Mouse (Mus musculus) liver, embryonic 11.5 days (tissue): ENCODE results near the gene Ssmem1. TPM values are rescaled to one million over a fixed set of nuclear protein-coding genes. Genes with fewer than 3 reads are reported as not detected.

Source experiments
- ATAC-seq: fragments of 200-750 bp; cut with Nextera tagmentation; replicated peaks from 2 replicates; pipeline ENCODE4 v1.8.0; 2017; ENCODE audit warnings: moderate number of reproducible peaks, mild to moderate bottlenecking, moderate TSS enrichment, moderate library complexity; ENCODE audit not compliant: low FRiP score
- DNase-seq: peaks from one replicate; pipeline ENCODE4 v3.0.0-alpha.2; 2017; ENCODE audit warnings: low spot score
- H3K27ac ChIP-seq: fragments of 300-500 bp; sonication (generic); 2 replicates; pipeline ENCODE4 v1.5.1; 2014; ENCODE audit warnings: mild to moderate bottlenecking, low read depth, low read length, control low read depth
- H3K27me3 ChIP-seq: fragments of 300-500 bp; sonication (generic); replicated peaks from 2 replicates; pipeline ENCODE4 v1.6.1; 2014; ENCODE audit warnings: low read length, mixed read lengths; ENCODE audit not compliant: control insufficient read depth, insufficient read depth
- H3K36me3 ChIP-seq: fragments of 300-500 bp; sonication (generic); 2 replicates; pipeline ENCODE4 v1.6.1; 2014; ENCODE audit warnings: mild to moderate bottlenecking, low read length, moderate library complexity, mixed read lengths; ENCODE audit not compliant: control insufficient read depth, insufficient read depth
- H3K4me1 ChIP-seq: fragments of 300-500 bp; sonication (generic); replicated peaks from 2 replicates; pipeline ENCODE4 v1.6.1; 2014; ENCODE audit warnings: low read length, mixed read lengths; ENCODE audit not compliant: control insufficient read depth, insufficient read depth
- H3K4me2 ChIP-seq: fragments of 300-500 bp; sonication (generic); 2 replicates; pipeline ENCODE4 v1.6.1; 2014; ENCODE audit warnings: mild to moderate bottlenecking, control low read depth, moderate library complexity
- H3K4me3 ChIP-seq: fragments of 300-500 bp; sonication (generic); 2 replicates; pipeline ENCODE4 v1.5.1; 2014; ENCODE audit warnings: low read depth, low read length, control low read depth
- H3K9ac ChIP-seq: fragments of 300-500 bp; sonication (generic); 2 replicates; pipeline ENCODE4 v1.6.1; 2014; ENCODE audit warnings: low read depth, low read length, control low read depth
- H3K9me3 ChIP-seq: fragments of 300-500 bp; sonication (generic); 2 replicates; pipeline ENCODE4 v1.6.1; 2016; ENCODE audit warnings: low read length, inconsistent platforms, mixed read lengths; ENCODE audit not compliant: control insufficient read depth
- WGBS: fragments of 180-500 bp; shearing (Covaris S2); extraction: QIAGEN DNeasy Blood & Tissue Kit; methylation state at CpG from one replicate; pipeline ENCODE4 v1.1.7; 2014; 5-methylcytosine and 5-hydroxymethylcytosine counted together
- polyA plus RNA-seq: library from polyadenylated mRNA; unstranded; fragments of >200 nt; fragmentation: Nextera tagmentation; extraction: Ambion mirVana; gene quantifications from 2 replicates; pipeline ENCODE4 v1.2.1, GENCODE M21; 2014

Ssmem1 gene
- polyA plus RNA-seq, 1 experiment from 2014 or later: not detected

DNA sequence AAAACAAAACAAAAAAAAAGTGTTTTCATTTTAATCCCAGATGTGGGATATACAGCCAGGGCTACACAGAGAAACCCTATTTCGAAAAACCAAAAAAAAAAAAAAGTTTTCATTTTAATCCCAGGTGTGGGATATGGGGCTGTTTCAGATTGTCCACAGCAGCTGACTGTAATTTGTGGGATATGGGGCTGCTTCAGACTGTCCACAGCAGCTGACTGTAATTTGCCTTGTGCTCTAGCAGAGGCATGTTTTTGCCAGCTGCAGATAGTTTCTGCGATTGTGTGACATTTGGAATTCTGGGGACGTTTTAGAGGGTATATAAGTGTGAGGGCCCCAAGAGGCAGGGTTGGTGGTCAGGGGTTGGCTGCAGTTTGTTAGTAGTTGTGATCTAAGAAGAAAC lies 37.9 kb upstream of the Ssmem1 start:
- no peak overlapping the region for H3K4me2 ChIP-seq
- no peak overlapping the region for H3K4me3 ChIP-seq
- no peaks in the 10 kb centered on the region for H3K27me3 ChIP-seq
- H3K36me3 ChIP-seq: no peaks in the 10 kb centered on the region
- ATAC-seq (no peak), DNase-seq (no peak)
- no peaks in the 10 kb centered on the region for H3K9me3 ChIP-seq
- 65% methylated on average over 3 of the region's 3 CpGs for WGBS
- H3K4me1 ChIP-seq: peaks cover 5% of the 10 kb centered on the region
- H3K27ac ChIP-seq: no peak overlapping the region
- no peak overlapping the region for H3K9ac ChIP-seq

- H3K4me2 ChIP-seq: no peak overlapping the region
- no peaks in the 10 kb centered on the region for H3K27me3 ChIP-seq
- no peaks in the 10 kb centered on the region for H3K9me3 ChIP-seq
- ATAC-seq: no peak
- H3K4me1 ChIP-seq: peaks cover 5% of the 10 kb centered on the region; the same call in 1 of the 2 replicates
- no peak overlapping the region for H3K9ac ChIP-seq
- no peak overlapping the region for H3K4me3 ChIP-seq
- WGBS: 73% methylated on average over 10 of the region's 10 CpGs
- no peak for DNase-seq
- H3K36me3 ChIP-seq: peaks cover 10% of the 10 kb centered on the region; the same call in 1 of the 2 replicates
- peak overlapping the region; percentile 39; the same call in 1 of the 2 replicates for H3K27ac ChIP-seq
These were observed 33.5 kb upstream of the Ssmem1 start for GRCm38 (mm10) chr6:30476025-30476765.

- no peak for DNase-seq
- H3K4me2 ChIP-seq: no peak overlapping the region
- H3K27me3 ChIP-seq: no peaks in the 10 kb centered on the region
- H3K4me3 ChIP-seq: no peak overlapping the region
- ATAC-seq: no peak
- no peak overlapping the region for H3K9ac ChIP-seq
- peaks cover 5% of the 10 kb centered on the region; the same call in 1 of the 2 replicates for H3K4me1 ChIP-seq
- H3K27ac ChIP-seq: peak overlapping the region; percentile 39; the same call in 1 of the 2 replicates
- H3K9me3 ChIP-seq: no peaks in the 10 kb centered on the region
- peaks cover 10% of the 10 kb centered on the region; the same call in 1 of the 2 replicates for H3K36me3 ChIP-seq
- WGBS: 75% methylated on average over 8 of the region's 8 CpGs
These were observed 32.4 kb upstream of the Ssmem1 start for GRCm38 (mm10) chr6:30477210-30477714.

GRCm38 (mm10) chr6:30477784-30478183 lies 31.9 kb upstream of the Ssmem1 start:
- Histone ChIP-seq H3K9me3 (no peaks in the 10 kb centered on the region), H3K4me1 (peaks cover 5% of the 10 kb centered on the region; the same call in 1 of the 2 replicates), H3K4me3 (no peak overlapping the region), H3K9ac (no peak overlapping the region), H3K27ac (no peak overlapping the region), H3K4me2 (no peak overlapping the region), H3K36me3 (peaks cover 14% of the 10 kb centered on the region; the same call in 1 of the 2 replicates), H3K27me3 (no peaks in the 10 kb centered on the region)
- DNase-seq (no peak), ATAC-seq (no peak)
- 73% methylated on average over 6 of the region's 6 CpGs for WGBS

DNA sequence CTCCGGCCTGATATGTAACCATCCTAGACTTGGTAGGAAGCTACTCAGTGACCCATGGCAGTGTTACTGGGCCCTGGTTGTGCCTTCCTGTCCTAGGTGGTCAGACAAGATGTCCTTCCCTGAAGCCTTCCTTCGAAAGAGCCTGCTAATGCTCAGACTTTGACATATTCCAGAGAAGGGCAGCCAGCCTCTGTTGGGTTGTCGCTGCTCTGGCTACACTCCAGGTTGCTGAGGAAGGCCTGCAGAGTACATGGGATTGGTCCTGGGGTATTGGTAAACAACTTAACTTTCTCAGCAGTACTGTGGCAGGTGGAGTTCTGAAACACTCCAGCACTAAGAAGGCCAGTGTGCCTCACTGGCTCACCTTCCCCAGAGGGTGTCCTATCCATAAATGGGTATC lies 30.2 kb upstream of the Ssmem1 start:
- H3K27ac ChIP-seq: no peak overlapping the region
- no peak overlapping the region for H3K4me2 ChIP-seq
- no peaks in the 10 kb centered on the region for H3K27me3 ChIP-seq
- 91% methylated on average over 3 of the region's 3 CpGs for WGBS
- H3K9me3 ChIP-seq: no peaks in the 10 kb centered on the region
- H3K9ac ChIP-seq: no peak overlapping the region
- peaks cover 5% of the 10 kb centered on the region; the same call in 1 of the 2 replicates for H3K4me1 ChIP-seq
- no peak overlapping the region for H3K4me3 ChIP-seq
- ATAC-seq: no peak
- H3K36me3 ChIP-seq: peaks cover 23% of the 10 kb centered on the region; the same call in 1 of the 2 replicates
- no peak for DNase-seq

DNA sequence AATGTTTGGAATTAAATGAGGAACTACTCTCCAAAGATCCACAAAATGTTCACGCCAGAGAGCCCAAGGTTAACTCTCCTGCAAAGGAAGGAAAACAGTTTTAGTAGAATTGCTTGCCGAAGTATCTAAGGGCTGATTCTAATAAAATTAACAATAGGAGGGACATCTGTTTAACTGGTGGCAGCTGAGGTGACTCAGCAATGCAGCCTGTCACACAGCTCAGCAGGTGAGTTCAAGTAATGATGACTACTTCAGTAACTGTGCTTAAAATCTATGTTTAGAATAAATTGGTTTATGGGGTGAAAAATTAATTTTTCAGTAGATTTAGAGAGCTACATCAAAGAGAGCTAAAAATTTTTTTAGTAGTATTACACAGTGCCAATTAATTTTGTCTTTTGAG lies 26.7 kb upstream of the Ssmem1 start:
- DNase-seq (no peak), ATAC-seq (no peak)
- 86% methylated on average over 2 of the region's 2 CpGs for WGBS
- H3K27ac ChIP-seq: 0 out of 2 replicates have a peak overlapping the region, but pooled peaks have one; percentile 5
- H3K4me1 ChIP-seq: no peaks in the 10 kb centered on the region
- no peak overlapping the region for H3K9ac ChIP-seq
- no peaks in the 10 kb centered on the region for H3K9me3 ChIP-seq
- H3K36me3 ChIP-seq: peaks cover 42% of the 10 kb centered on the region
- no peak overlapping the region for H3K4me2 ChIP-seq
- H3K27me3 ChIP-seq: no peaks in the 10 kb centered on the region
- no peak overlapping the region for H3K4me3 ChIP-seq

DNA sequence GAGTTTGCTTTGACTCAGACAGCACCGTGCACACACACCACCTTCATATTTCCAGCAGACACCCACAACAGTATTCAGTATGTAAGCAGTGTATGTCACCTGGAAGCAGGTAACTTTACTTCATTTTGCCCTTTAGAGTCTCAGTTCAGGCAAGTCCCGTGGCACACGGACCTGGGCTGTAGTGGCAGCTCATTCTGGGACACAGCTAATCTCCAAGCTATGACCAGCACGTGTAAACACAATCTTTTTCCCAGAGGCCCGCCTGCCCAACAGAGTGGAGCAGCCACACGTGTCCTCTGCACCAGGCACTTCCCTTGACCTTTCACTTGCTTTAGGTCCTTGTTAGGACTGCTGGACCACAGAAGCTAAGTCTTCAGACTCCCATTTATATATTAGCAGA lies 23.1 kb upstream of the Ssmem1 start:
- 90% methylated on average over 6 of the region's 6 CpGs for WGBS
- no peaks in the 10 kb centered on the region for H3K9me3 ChIP-seq
- no peak overlapping the region for H3K4me2 ChIP-seq
- ATAC-seq: no peak
- no peak overlapping the region for H3K27ac ChIP-seq
- H3K4me3 ChIP-seq: no peak overlapping the region
- H3K9ac ChIP-seq: no peak overlapping the region
- no peak for DNase-seq
- H3K4me1 ChIP-seq: no peaks in the 10 kb centered on the region
- peaks cover 43% of the 10 kb centered on the region for H3K36me3 ChIP-seq
- no peaks in the 10 kb centered on the region for H3K27me3 ChIP-seq

DNA sequence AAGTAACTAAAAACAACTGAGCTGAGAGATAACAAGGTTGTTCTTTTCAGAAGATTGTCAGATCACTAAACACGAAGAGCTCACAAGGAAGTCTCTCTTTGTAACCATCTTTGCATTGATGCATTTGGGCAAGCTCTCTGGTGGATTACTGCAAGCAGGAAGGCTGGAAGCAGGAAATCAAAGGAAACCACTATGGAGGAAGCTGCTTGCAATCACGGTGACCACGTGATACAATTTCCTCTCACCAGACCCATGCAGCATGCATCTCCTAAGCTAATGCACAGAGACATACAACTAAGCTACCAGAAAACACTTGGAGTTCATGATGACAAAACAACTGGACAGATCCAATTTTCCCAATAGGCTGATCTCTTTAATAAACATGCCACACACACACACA lies 10.6 kb upstream of the Ssmem1 start:
- WGBS: 55% methylated on average over 3 of the region's 3 CpGs
- Histone ChIP-seq H3K27ac (no peak overlapping the region), H3K27me3 (no peaks in the 10 kb centered on the region), H3K4me2 (no peak overlapping the region), H3K4me3 (no peak overlapping the region), H3K36me3 (peaks cover 42% of the 10 kb centered on the region), H3K9ac (no peak overlapping the region), H3K9me3 (no peaks in the 10 kb centered on the region), H3K4me1 (0 out of 2 replicates have a peak, but pooled peaks cover 6% of the 10 kb centered on the region)
- DNase-seq: no peak
- ATAC-seq: no peak

DNA sequence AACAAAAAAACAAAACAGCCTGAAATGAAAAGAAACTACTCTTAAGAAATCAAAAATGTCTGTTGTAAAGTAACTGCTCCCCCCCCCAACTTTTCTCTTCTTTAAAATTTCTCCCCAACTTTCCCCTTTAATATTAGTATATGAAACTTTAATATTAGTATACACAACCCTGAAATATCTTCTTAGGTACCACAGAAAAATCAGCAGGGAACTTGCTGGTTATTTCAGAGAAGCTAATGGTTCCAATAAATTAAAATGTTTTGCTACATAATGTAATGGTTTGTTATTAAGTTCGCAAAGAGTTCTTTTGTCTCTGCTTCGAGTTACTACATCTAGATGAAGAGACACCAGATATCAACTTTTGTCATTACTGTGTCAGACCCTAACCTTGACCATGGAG lies 825 bp upstream of the Ssmem1 start:
- Histone ChIP-seq H3K4me1 (peaks cover 13% of the 10 kb centered on the region), H3K27me3 (no peaks in the 10 kb centered on the region), H3K9me3 (no peaks in the 10 kb centered on the region), H3K4me2 (peak overlapping the region; percentile 69), H3K4me3 (peak overlapping the region; percentile 78), H3K27ac (peak overlapping the region; percentile 94), H3K9ac (peak overlapping the region; percentile 97), H3K36me3 (peaks cover 25% of the 10 kb centered on the region)
- WGBS: 7% methylated on average over 2 of the region's 2 CpGs
- ATAC-seq (no peak), DNase-seq (no peak)
